Mouse (Mus musculus): ENCODE results near the gene Ggt7. TPM values are rescaled to one million over a fixed set of nuclear protein-coding genes. Genes with fewer than 3 reads are reported as not detected.

The Ggt7 gene
- 0.22 and 0.25 TPM in 2 replicates for polyA plus RNA-seq (2015; fragmentation: Nextera tagmentation; extraction: Ambion mirVana)

DNA sequence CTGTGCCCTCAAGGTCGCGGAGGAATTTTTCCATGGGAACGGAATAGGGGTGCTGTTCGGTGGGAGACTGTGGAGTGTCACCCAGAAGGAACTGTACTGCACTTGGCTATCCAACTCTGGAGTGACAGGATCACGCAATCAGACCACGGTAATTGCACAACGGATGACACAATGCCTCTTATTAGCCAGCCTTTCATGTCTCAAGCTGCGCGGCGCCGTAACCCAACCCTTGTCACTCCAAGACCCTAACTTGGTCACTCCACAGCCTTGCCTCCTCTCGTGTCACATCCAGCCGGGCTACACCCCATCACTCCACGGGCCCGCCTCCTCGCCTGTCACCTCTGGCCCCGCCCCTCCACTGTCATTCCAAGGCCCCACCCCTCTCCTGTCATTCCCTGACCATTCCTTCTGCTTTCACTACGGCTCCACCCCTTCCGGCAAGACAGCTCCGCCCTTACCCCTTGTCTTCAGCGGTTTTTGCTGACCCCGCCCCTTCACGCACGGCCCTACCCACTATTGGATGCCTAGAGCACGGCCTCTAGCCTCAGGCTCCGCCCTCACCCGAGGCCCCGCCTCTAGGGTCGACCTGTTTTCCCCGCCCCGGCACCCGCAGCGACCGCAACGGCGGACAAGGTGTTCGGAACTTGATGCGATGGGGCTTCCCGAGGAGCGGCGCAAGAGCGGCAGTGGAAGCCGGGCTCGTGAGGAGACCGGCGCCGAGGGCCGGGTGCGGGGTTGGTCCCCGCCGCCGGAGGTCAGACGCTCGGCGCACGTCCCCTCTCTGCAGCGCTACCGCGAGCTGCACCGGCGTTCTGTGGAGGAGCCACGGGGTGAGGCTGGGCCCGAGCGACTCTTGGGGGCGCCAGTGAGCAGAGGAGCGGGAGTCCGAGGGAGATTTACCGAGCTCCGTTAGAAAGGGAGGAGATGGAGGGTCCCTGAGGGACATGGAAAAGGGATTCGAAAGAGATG lies at the start of gene Ggt7, which contains the start of gene Acss2:
TSS of gene Ggt7 (minus strand) at position 783 of the 969 bp plus-strand sequence.
TSS of gene Acss2 (plus strand) at position 494 of the 969 bp plus-strand sequence.
- no peaks in the 10 kb centered on the region for H3K36me3 ChIP-seq (replicated peaks; ENCODE audit: insufficient read depth, low read length)
- H3K4me2 ChIP-seq (ENCODE audit: low read depth, low read length) = peak within 1 kb of the TSS; percentile 89
- H3K27me3 ChIP-seq (ENCODE audit: insufficient read depth, low read length) = peaks cover 26% of the 10 kb centered on the region
- no peak for TF ChIP-seq EP300 (IDR thresholded peaks at IDR 0.05; ENCODE audit: low read depth)
- TF ChIP-seq CTCF (IDR thresholded peaks at IDR 0.05; ENCODE audit: low read depth) = peak; percentile 96
- ATAC-seq (peak; percentile 99), DNase-seq (peak; percentile 99)
- 2% methylated on average over 68 of the region's 70 CpGs for WGBS (ENCODE audit: insufficient replicate concordance)
- H3K27ac ChIP-seq (ENCODE audit: low read depth) = peak within 1 kb of the TSS; percentile 81
- H3K4me1 ChIP-seq (ENCODE audit: insufficient read depth) = peaks cover 16% of the 10 kb centered on the region; the same call in 1 of the 2 replicates
- peak within 1 kb of the TSS; percentile 77 for H3K9ac ChIP-seq (replicated peaks)
- H3K9me3 ChIP-seq (ENCODE audit: low read length) = no peaks in the 10 kb centered on the region
- H3K4me3 ChIP-seq (ENCODE audit: low read depth, low read length) = peak within 1 kb of the TSS; percentile 93

DNA sequence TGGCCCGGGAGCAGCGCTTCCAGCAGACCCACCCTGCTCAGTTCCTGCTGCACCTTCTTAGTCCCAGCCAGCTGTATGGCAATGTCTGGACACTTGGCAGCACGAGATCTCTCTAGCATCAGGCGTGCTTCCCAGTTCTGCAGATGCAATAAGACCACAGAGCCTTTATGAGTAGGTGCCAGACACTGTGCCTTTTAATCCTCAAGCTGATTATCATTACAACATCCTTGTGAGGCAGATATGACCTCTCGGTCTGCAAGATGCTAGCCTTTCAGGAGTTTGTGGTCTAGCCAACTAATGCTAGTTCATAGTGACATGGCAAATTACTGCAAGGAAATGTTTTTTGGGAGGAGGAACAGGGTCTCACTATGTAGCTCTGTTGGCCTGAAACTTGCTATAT lies 49.7 kb upstream of the Ggt7 start:
- Histone ChIP-seq H3K27ac (ENCODE audit: low read depth) (no peak overlapping the region), H3K9ac (replicated peaks) (no peak overlapping the region), H3K36me3 (replicated peaks; ENCODE audit: insufficient read depth, low read length) (peaks cover 24% of the 10 kb centered on the region), H3K27me3 (ENCODE audit: insufficient read depth, low read length) (no peaks in the 10 kb centered on the region), H3K4me1 (ENCODE audit: insufficient read depth) (no peaks in the 10 kb centered on the region), H3K4me3 (ENCODE audit: low read depth, low read length) (no peak overlapping the region), H3K4me2 (ENCODE audit: low read depth, low read length) (no peak overlapping the region), H3K9me3 (ENCODE audit: low read length) (no peaks in the 10 kb centered on the region)
- ATAC-seq (no peak), DNase-seq (no peak)
- WGBS (ENCODE audit: insufficient replicate concordance) = 61% methylated on average over 5 of the region's 5 CpGs
- TF ChIP-seq EP300 (IDR thresholded peaks at IDR 0.05; ENCODE audit: low read depth) (no peak), CTCF (IDR thresholded peaks at IDR 0.05; ENCODE audit: low read depth) (no peak)

DNA sequence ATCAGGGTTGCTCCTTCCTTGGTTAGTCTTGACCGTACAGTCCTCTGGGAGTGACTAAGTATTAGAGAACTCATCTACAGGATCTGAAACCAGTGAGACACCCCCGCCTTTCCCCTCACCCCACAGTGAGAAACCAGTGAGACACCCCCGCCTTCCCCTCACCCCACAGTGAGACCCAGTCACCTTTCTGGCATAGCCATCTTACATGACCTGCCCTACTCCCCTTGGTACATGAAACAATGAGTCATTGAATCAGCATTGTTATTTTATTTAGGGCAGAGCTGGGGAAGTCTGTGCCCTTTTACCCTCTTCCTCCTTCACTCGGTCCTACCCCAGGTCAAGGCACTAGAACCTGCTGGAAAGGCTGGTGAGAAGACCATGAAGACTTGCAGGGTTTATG lies 44.9 kb upstream of the Ggt7 start:
- Histone ChIP-seq H3K27me3 (ENCODE audit: insufficient read depth, low read length) (no peaks in the 10 kb centered on the region), H3K4me1 (ENCODE audit: insufficient read depth) (no peaks in the 10 kb centered on the region), H3K27ac (ENCODE audit: low read depth) (no peak overlapping the region), H3K36me3 (replicated peaks; ENCODE audit: insufficient read depth, low read length) (peaks cover 20% of the 10 kb centered on the region), H3K9ac (replicated peaks) (no peak overlapping the region), H3K4me2 (ENCODE audit: low read depth, low read length) (no peak overlapping the region), H3K4me3 (ENCODE audit: low read depth, low read length) (no peak overlapping the region), H3K9me3 (ENCODE audit: low read length) (no peaks in the 10 kb centered on the region)
- DNase-seq = no peak
- WGBS (ENCODE audit: insufficient replicate concordance) = 74% methylated on average over 4 of the region's 4 CpGs
- ATAC-seq = no peak
- TF ChIP-seq EP300 (IDR thresholded peaks at IDR 0.05; ENCODE audit: low read depth) (no peak), CTCF (IDR thresholded peaks at IDR 0.05; ENCODE audit: low read depth) (no peak)

DNA sequence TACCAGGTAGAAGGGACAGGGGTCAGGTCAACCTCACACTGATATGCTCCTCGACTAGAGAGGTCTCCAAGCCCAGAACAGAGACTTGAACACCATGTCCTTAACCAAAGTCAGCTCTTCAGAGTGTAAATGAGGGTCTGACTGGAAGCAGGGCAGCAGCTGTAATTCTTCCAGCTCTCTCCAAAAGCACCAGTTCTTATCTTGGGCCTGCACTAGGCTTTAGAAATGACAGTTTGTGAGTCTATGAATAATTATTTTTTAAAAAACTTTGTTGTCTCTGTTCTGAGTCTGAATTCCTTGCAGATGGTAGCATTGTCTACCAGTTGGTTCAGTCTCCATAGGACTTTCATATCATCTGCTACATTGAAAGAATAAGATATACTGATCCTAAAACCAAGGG lies 44.2 kb upstream of the Ggt7 start:
- TF ChIP-seq CTCF (IDR thresholded peaks at IDR 0.05; ENCODE audit: low read depth) (no peak), EP300 (IDR thresholded peaks at IDR 0.05; ENCODE audit: low read depth) (peak; percentile 29; the same call in 1 of the 2 replicates)
- no peak for DNase-seq
- no peaks in the 10 kb centered on the region for H3K27me3 ChIP-seq (ENCODE audit: insufficient read depth, low read length)
- no peak overlapping the region for H3K9ac ChIP-seq (replicated peaks)
- WGBS (ENCODE audit: insufficient replicate concordance) = 32% methylated on average over 1 of the region's 1 CpGs
- H3K27ac ChIP-seq (ENCODE audit: low read depth) = no peak overlapping the region
- no peaks in the 10 kb centered on the region for H3K4me1 ChIP-seq (ENCODE audit: insufficient read depth)
- H3K36me3 ChIP-seq (replicated peaks; ENCODE audit: insufficient read depth, low read length) = peaks cover 20% of the 10 kb centered on the region
- no peaks in the 10 kb centered on the region for H3K9me3 ChIP-seq (ENCODE audit: low read length)
- ATAC-seq = no peak
- no peak overlapping the region for H3K4me2 ChIP-seq (ENCODE audit: low read depth, low read length)
- H3K4me3 ChIP-seq (ENCODE audit: low read depth, low read length) = no peak overlapping the region

DNA sequence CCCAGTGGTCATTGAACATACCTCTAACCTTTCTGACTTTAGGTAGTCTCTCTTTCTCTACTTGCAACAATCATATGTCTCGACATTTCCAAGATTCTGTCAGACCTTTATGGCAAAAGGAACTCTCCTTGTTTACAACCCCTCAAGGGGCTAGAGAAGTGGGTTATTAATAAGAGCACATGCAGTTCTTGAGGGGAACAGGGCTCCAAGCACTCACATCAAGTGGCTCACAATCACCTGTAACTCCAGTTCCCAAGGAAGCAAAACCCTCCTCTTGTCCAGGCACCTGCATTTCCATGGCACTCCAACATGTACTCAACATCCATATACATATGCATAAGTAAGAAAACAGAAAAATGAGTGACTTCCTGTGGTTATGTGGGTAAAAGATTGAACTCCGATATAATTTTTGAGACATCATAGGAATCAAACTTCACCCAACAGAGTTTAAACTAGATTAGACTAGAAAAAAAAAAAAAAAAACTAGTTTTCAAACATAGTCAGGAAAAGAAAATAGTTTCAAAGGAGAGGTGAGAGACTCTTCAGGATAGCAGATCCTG lies 36.5 kb upstream of the Ggt7 start:
- WGBS (ENCODE audit: insufficient replicate concordance) = 68% methylated on average over 2 of the region's 2 CpGs
- H3K4me3 ChIP-seq (ENCODE audit: low read depth, low read length) = no peak overlapping the region
- no peak overlapping the region for H3K9ac ChIP-seq (replicated peaks)
- no peaks in the 10 kb centered on the region for H3K27me3 ChIP-seq (ENCODE audit: insufficient read depth, low read length)
- no peak for DNase-seq
- peaks cover 9% of the 10 kb centered on the region; the same call in 1 of the 2 replicates for H3K36me3 ChIP-seq (replicated peaks; ENCODE audit: insufficient read depth, low read length)
- ATAC-seq = no peak
- no peaks in the 10 kb centered on the region; the same call in 1 of the 2 replicates for H3K4me1 ChIP-seq (ENCODE audit: insufficient read depth)
- no peak overlapping the region for H3K4me2 ChIP-seq (ENCODE audit: low read depth, low read length)
- no peak overlapping the region for H3K27ac ChIP-seq (ENCODE audit: low read depth)
- TF ChIP-seq EP300 (IDR thresholded peaks at IDR 0.05; ENCODE audit: low read depth) (no peak), CTCF (IDR thresholded peaks at IDR 0.05; ENCODE audit: low read depth) (no peak)
- no peaks in the 10 kb centered on the region for H3K9me3 ChIP-seq (ENCODE audit: low read length)

DNA sequence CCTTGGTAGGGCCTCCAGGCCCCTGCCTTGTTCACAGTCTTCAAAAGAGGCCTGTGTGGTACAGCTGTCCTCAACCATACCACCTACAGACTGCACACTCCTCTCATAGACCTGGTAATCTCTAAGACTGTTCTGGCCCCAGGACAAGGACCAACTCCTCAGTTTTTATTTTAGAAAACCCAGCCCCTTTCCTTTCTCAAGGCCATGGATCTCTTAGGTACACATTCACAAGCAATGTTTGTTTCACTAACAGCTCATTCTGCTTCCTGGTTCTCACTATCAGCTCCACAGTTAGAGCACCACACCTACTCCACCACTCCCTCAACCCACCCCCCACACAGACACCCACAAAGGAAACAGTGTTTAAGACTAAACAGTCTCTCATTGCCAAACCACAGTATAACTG lies 34.9 kb upstream of the Ggt7 start:
- DNase-seq (no peak), ATAC-seq (peak; percentile 64)
- H3K9ac ChIP-seq (replicated peaks) = no peak overlapping the region
- peak overlapping the region; percentile 20; the same call in 1 of the 2 replicates for H3K27ac ChIP-seq (ENCODE audit: low read depth)
- no peaks in the 10 kb centered on the region for H3K9me3 ChIP-seq (ENCODE audit: low read length)
- H3K4me3 ChIP-seq (ENCODE audit: low read depth, low read length) = no peak overlapping the region
- no peak overlapping the region for H3K4me2 ChIP-seq (ENCODE audit: low read depth, low read length)
- peaks cover 9% of the 10 kb centered on the region; the same call in 1 of the 2 replicates for H3K36me3 ChIP-seq (replicated peaks; ENCODE audit: insufficient read depth, low read length)
- TF ChIP-seq EP300 (IDR thresholded peaks at IDR 0.05; ENCODE audit: low read depth) (no peak), CTCF (IDR thresholded peaks at IDR 0.05; ENCODE audit: low read depth) (no peak)
- H3K4me1 ChIP-seq (ENCODE audit: insufficient read depth) = no peaks in the 10 kb centered on the region; the same call in 1 of the 2 replicates
- no peaks in the 10 kb centered on the region for H3K27me3 ChIP-seq (ENCODE audit: insufficient read depth, low read length)
